Comparison of ENCODE assay signal across 18 mouse cellular contexts in the genomic region with DNA sequence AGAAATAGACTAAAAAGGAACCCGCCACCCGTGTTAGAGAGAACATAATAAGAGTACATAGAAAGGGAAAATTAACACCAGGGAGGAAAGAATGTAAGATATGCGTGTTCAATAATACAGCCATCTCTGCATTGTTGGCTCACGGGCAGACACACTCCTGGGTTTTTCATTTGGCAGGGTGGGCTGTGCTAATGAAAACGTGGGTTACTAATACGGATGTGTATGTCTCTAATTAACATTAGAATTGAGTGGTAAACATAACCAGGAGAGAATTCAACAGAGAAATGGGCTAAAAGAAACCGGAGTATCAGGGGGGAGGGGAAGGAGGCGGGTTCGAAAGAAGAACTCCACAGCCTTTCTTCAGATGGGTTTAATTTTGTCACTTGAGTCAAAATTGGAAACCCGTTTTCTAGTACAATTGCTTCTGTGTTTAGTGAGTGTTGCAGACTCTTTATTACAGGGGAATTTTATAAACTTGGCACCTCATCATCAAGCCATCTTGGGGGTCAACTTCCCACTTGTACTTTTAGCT.
DNase-seq lines count a peak whose midpoint lies in the region; ATAC-seq lines count a peak whose summit lies in the region.
"Had no signal": no experiment of that assay in that cellular context is flagged by ENCODE, and none has a peak within 500 bp of the region (broad histone marks: within the 10 kb centered on the region; RNA-seq: fewer than 3 reads in every experiment).

No protein-coding gene starts in this region.

- no peak overlapping the region for H3K4me2 ChIP-seq in hindbrain, embryonic 11.5 days (replicated peaks; ENCODE audit: low read depth, low read length)
- no peak overlapping the region for H3K4me2 ChIP-seq in embryonic facial prominence, embryonic 11.5 days (ENCODE audit: low read depth, low read length)
- H3K4me2 ChIP-seq in midbrain, embryonic 14.5 days (ENCODE audit: low read length) = 0 out of 2 replicates have a peak overlapping the region, but pooled peaks have one; percentile 11

- H3K4me1 ChIP-seq in hindbrain, embryonic 11.5 days (replicated peaks; ENCODE audit: control insufficient read depth, insufficient read depth, low read length) = no peaks in the 10 kb centered on the region; the same call in 1 of the 2 replicates
- H3K4me1 ChIP-seq in hindbrain, embryonic 10.5 days (replicated peaks) = peaks cover 52% of the 10 kb centered on the region
- no peaks in the 10 kb centered on the region for H3K4me1 ChIP-seq in embryonic facial prominence, embryonic 11.5 days (ENCODE audit: control insufficient read depth, insufficient read depth, low read length)
- peaks cover 35% of the 10 kb centered on the region for H3K4me1 ChIP-seq in midbrain, embryonic 14.5 days (ENCODE audit: control insufficient read depth, insufficient read depth, low read length)

- H3K9ac ChIP-seq in hindbrain, embryonic 11.5 days (ENCODE audit: low read depth, low read length) = no peak overlapping the region
- H3K9ac ChIP-seq in embryonic facial prominence, embryonic 11.5 days (replicated peaks; ENCODE audit: low read length) = no peak overlapping the region
- H3K9ac ChIP-seq in midbrain, embryonic 14.5 days (replicated peaks; ENCODE audit: low read length) = no peak overlapping the region
- H3K9ac ChIP-seq: liver, embryonic 14.5 days had no signal

- no peaks in the 10 kb centered on the region for H3K9me3 ChIP-seq in hindbrain, embryonic 11.5 days (ENCODE audit: control insufficient read depth, low read length)
- H3K9me3 ChIP-seq in hindbrain, embryonic 10.5 days = peaks cover 4% of the 10 kb centered on the region; the same call in 1 of the 2 replicates
- no peaks in the 10 kb centered on the region for H3K9me3 ChIP-seq in embryonic facial prominence, embryonic 11.5 days (replicated peaks; ENCODE audit: control insufficient read depth, low read length)
- H3K9me3 ChIP-seq in midbrain, embryonic 14.5 days (ENCODE audit: control insufficient read depth, low read length) = peaks cover 4% of the 10 kb centered on the region; the same call in 1 of the 2 replicates
- H3K9me3 ChIP-seq: G1E had no signal

- no peak for ATAC-seq in hindbrain, embryonic 11.5 days (ENCODE audit: low FRiP score)
- ATAC-seq in embryonic facial prominence, embryonic 11.5 days (replicated peaks; ENCODE audit: insufficient number of reproducible peaks, low FRiP score, low TSS enrichment, low read depth) = no peak
- ATAC-seq in midbrain, embryonic 14.5 days (ENCODE audit: low FRiP score, low TSS enrichment) = no peak
- ATAC-seq: lung, postnatal 0 days had no signal

- H3K27me3 ChIP-seq in hindbrain, embryonic 11.5 days (ENCODE audit: control insufficient read depth, insufficient read depth, low read length) = no peaks in the 10 kb centered on the region
- peaks cover 52% of the 10 kb centered on the region for H3K27me3 ChIP-seq in hindbrain, embryonic 10.5 days (ENCODE audit: insufficient read depth, poor library complexity, severe bottlenecking)
- H3K27me3 ChIP-seq in embryonic facial prominence, embryonic 11.5 days (ENCODE audit: control insufficient read depth, insufficient read depth, low read length) = no peaks in the 10 kb centered on the region
- peaks cover 30% of the 10 kb centered on the region; the same call in 1 of the 2 replicates for H3K27me3 ChIP-seq in midbrain, embryonic 14.5 days (ENCODE audit: control insufficient read depth, insufficient read depth, low read length)

- no peaks in the 10 kb centered on the region for H3K36me3 ChIP-seq in hindbrain, embryonic 11.5 days (ENCODE audit: control insufficient read depth, insufficient read depth, low read length)
- H3K36me3 ChIP-seq in hindbrain, embryonic 10.5 days = no peaks in the 10 kb centered on the region
- H3K36me3 ChIP-seq in embryonic facial prominence, embryonic 11.5 days (replicated peaks; ENCODE audit: control insufficient read depth, insufficient read depth, low read depth, low read length) = no peaks in the 10 kb centered on the region
- H3K36me3 ChIP-seq in midbrain, embryonic 14.5 days (ENCODE audit: control insufficient read depth, insufficient read depth, low read length) = no peaks in the 10 kb centered on the region
- H3K36me3 ChIP-seq: G1E had no signal

- no peak overlapping the region for H3K27ac ChIP-seq in hindbrain, embryonic 11.5 days (ENCODE audit: low read depth, low read length)
- no peak overlapping the region for H3K27ac ChIP-seq in hindbrain, embryonic 10.5 days
- H3K27ac ChIP-seq in embryonic facial prominence, embryonic 11.5 days (replicated peaks; ENCODE audit: low read depth, low read length) = no peak overlapping the region
- H3K27ac ChIP-seq in midbrain, embryonic 14.5 days (replicated peaks; ENCODE audit: low read depth, low read length) = peak overlapping the region; percentile 62
- H3K27ac ChIP-seq: liver, embryonic 14.5 days had no signal

- peak; percentile 23 for DNase-seq in hindbrain, embryonic 11.5 days (ENCODE audit: low spot score)
- DNase-seq in hindbrain, embryonic 10.5 days (ENCODE audit: low spot score) = no peak
- DNase-seq in embryonic facial prominence, embryonic 11.5 days (ENCODE audit: low spot score) = peak; percentile 51
- DNase-seq in forelimb bud, embryonic 11.5 days (ENCODE audit: low read depth, low spot score) = peak; percentile 13
- DNase-seq in midbrain, embryonic 14.5 days = peak; percentile 36
- no peak for DNase-seq in layer of hippocampus, adult 11-12 months (ENCODE audit: low spot score)
- DNase-seq in spleen, postnatal 14 days (ENCODE audit: low spot score in 2 of 2) = no peak
- no peak for DNase-seq in ovary, adult 18-20 months (ENCODE audit: low spot score)
- DNase-seq: adrenal gland, postnatal 10 days; cerebellum, adult 8-10 months; gastrocnemius, postnatal 14 days; kidney, adult 11 months; kidney, postnatal 14 days; left cerebral cortex, postnatal 4 days; thymus, adult 2 months had no signal

- WGBS in hindbrain, embryonic 11.5 days = 27% methylated on average over 10 of the region's 10 CpGs
- 27% methylated on average over 10 of the region's 10 CpGs for WGBS in hindbrain, embryonic 10.5 days
- WGBS in embryonic facial prominence, embryonic 11.5 days = 22% methylated on average over 10 of the region's 10 CpGs
- WGBS in midbrain, embryonic 14.5 days = 12% methylated on average over 10 of the region's 10 CpGs

- no peak overlapping the region for H3K4me3 ChIP-seq in hindbrain, embryonic 11.5 days (ENCODE audit: low read depth, low read length)
- H3K4me3 ChIP-seq in hindbrain, embryonic 10.5 days = no peak overlapping the region
- no peak overlapping the region for H3K4me3 ChIP-seq in embryonic facial prominence, embryonic 11.5 days (ENCODE audit: low read depth, low read length)
- no peak overlapping the region for H3K4me3 ChIP-seq in midbrain, embryonic 14.5 days (replicated peaks; ENCODE audit: low read depth, low read length)

Comparison
In these comparisons a context has a peak if more than half of its experiments do, and no peak if none do; other contexts are left out.
1. DNase-seq: peak in hindbrain, embryonic 11.5 days (single experiment), embryonic facial prominence, embryonic 11.5 days (single experiment), forelimb bud, embryonic 11.5 days (single experiment) and midbrain, embryonic 14.5 days (single experiment); none in hindbrain, embryonic 10.5 days (single experiment), layer of hippocampus, adult 11-12 months (single experiment), spleen, postnatal 14 days (0 of 2) and ovary, adult 18-20 months (single experiment).